In the genomic region with DNA sequence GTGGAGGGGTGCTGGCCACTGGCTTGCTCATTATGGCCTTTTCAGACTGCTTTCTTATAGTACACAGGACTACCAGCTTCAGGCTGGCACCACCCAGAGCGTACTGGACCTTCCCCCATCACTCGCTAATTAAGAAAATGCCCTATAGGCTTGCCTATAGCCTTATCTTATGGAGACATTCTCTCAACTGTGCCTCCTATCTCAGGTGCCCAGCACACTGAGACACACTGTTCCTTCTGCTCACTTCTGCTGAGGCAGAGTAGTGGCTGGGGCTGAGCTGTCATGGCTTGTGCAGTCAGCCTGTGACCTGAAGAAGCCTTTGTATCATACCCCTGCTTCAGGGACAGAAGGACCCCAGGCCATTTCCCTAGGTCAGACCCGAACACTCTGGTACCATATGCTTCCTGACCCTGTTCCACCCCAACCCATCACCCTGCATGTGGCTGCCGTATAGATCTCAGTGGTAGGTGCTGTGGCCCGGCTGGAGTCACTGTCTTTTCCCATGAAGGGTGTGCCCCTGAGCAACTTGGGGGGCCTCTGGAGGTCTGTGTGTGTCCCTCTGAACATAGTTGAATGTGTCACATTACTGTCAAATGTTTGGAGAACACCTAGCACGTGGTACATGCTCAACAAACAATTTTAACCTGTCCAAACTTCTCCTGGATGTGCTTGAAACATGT, we compare ENCODE assay signal across 28 mouse cellular contexts. TPM values are rescaled to one million over a fixed set of nuclear protein-coding genes. Genes with fewer than 3 reads are reported as not detected.
DNase-seq lines count a peak whose midpoint lies in the region; ATAC-seq and TF ChIP-seq lines count a peak whose summit lies in the region.
"Had no signal": no experiment of that assay in that cellular context is flagged by ENCODE, and none has a peak within 500 bp of the region (broad histone marks: within the 10 kb centered on the region; RNA-seq: fewer than 3 reads in every experiment).

No protein-coding gene starts in this region.

- no peak overlapping the region for H3K4me3 ChIP-seq in liver, embryonic 14.5 days (ENCODE audit: insufficient read depth in 1 of 2, low read depth in 2 of 2, low read length in 2 of 2)
- no peak overlapping the region for H3K4me3 ChIP-seq in hindbrain, embryonic 11.5 days (ENCODE audit: low read depth, low read length)
- H3K4me3 ChIP-seq: embryonic facial prominence, embryonic 10.5 days; embryonic facial prominence, embryonic 15.5 days; forebrain, embryonic 15.5 days; gastrocnemius, adult 2 months; hindbrain, embryonic 10.5 days had no signal

- ATAC-seq in erythroid progenitor cell, adult 5-6 weeks (replicated peaks; ENCODE audit: low FRiP score, poor library complexity, severe bottlenecking) = peak; percentile 91
- peak; percentile 89 for ATAC-seq in liver, embryonic 14.5 days (ENCODE audit: insufficient read depth)
- peak; percentile 89 for ATAC-seq in megakaryocyte-erythroid progenitor cell, adult 5-6 weeks (replicated peaks; ENCODE audit: low FRiP score, low TSS enrichment, poor library complexity, severe bottlenecking)
- no peak for ATAC-seq in hindbrain, embryonic 11.5 days (ENCODE audit: low FRiP score)
- ATAC-seq: forebrain, embryonic 15.5 days; Patski had no signal

- H3K36me3 ChIP-seq in liver, embryonic 14.5 days (replicated peaks; ENCODE audit: control insufficient read depth, insufficient read depth, low read depth) = no peaks in the 10 kb centered on the region
- H3K36me3 ChIP-seq in hindbrain, embryonic 11.5 days (ENCODE audit: control insufficient read depth, insufficient read depth, low read length) = no peaks in the 10 kb centered on the region
- H3K36me3 ChIP-seq: embryonic facial prominence, embryonic 10.5 days; embryonic facial prominence, embryonic 15.5 days; forebrain, embryonic 15.5 days; G1E; hindbrain, embryonic 10.5 days had no signal

- peak overlapping the region; percentile 15; the same call in 1 of the 2 replicates for H3K4me2 ChIP-seq in liver, embryonic 14.5 days (ENCODE audit: low read depth)
- no peak overlapping the region for H3K4me2 ChIP-seq in hindbrain, embryonic 11.5 days (replicated peaks; ENCODE audit: low read depth, low read length)
- H3K4me2 ChIP-seq: embryonic facial prominence, embryonic 15.5 days; forebrain, embryonic 15.5 days had no signal

- TF ChIP-seq CTCF in liver, embryonic 14.5 days (IDR thresholded peaks at IDR 0.05; ENCODE audit: low read depth) = no peak

- H3K27ac ChIP-seq in liver, embryonic 14.5 days = no peak overlapping the region
- H3K27ac ChIP-seq in hindbrain, embryonic 11.5 days (ENCODE audit: low read depth, low read length) = no peak overlapping the region
- H3K27ac ChIP-seq: embryonic facial prominence, embryonic 10.5 days; embryonic facial prominence, embryonic 15.5 days; forebrain, embryonic 15.5 days; gastrocnemius, adult 2 months; hindbrain, embryonic 10.5 days had no signal

- no peaks in the 10 kb centered on the region for H3K9me3 ChIP-seq in liver, embryonic 14.5 days (ENCODE audit: control insufficient read depth, low read length)
- no peaks in the 10 kb centered on the region for H3K9me3 ChIP-seq in hindbrain, embryonic 11.5 days (ENCODE audit: control insufficient read depth, low read length)
- H3K9me3 ChIP-seq: embryonic facial prominence, embryonic 10.5 days; embryonic facial prominence, embryonic 15.5 days; forebrain, embryonic 15.5 days had no signal

- no peaks in the 10 kb centered on the region for H3K27me3 ChIP-seq in liver, embryonic 14.5 days (ENCODE audit: control insufficient read depth, insufficient read depth, low read length)
- H3K27me3 ChIP-seq in hindbrain, embryonic 11.5 days (ENCODE audit: control insufficient read depth, insufficient read depth, low read length) = no peaks in the 10 kb centered on the region
- H3K27me3 ChIP-seq: embryonic facial prominence, embryonic 15.5 days; forebrain, embryonic 15.5 days had no signal

- 41% methylated on average over 6 of the region's 6 CpGs for WGBS in liver, embryonic 14.5 days (ENCODE audit: insufficient replicate concordance)
- whole genome bisulfite sequencing in hindbrain, embryonic 11.5 days = 73% methylated on average over 6 of the region's 6 CpGs

- peaks cover 0 to 4% of the 10 kb centered on the region in 2 experiments; a peak in 1 of 4 replicates for H3K4me1 ChIP-seq in liver, embryonic 14.5 days (replicated peaks; ENCODE audit: control insufficient read depth in 2 of 2, insufficient read depth in 2 of 2, low read length in 1 of 2)
- no peaks in the 10 kb centered on the region for H3K4me1 ChIP-seq in hindbrain, embryonic 11.5 days (replicated peaks; ENCODE audit: control insufficient read depth, insufficient read depth, low read length)
- H3K4me1 ChIP-seq: embryonic facial prominence, embryonic 10.5 days; embryonic facial prominence, embryonic 15.5 days had no signal

- peak; percentile 8 to 31 for DNase-seq in spleen, postnatal 10 days (ENCODE audit: low spot score in 2 of 2)
- DNase-seq in spleen, postnatal 4 days (ENCODE audit: low spot score in 2 of 2) = no peak
- peak; percentile 10 to 32 (median 20) for DNase-seq in liver, embryonic 14.5 days (ENCODE audit: low read depth in 3 of 3, low spot score in 3 of 3)
- DNase-seq in heart, adult 18-20 months = no peak
- DNase-seq in Muller cell, postnatal 12 days (ENCODE audit: inconsistent ontology term) = no peak
- DNase-seq in hindbrain, embryonic 11.5 days (ENCODE audit: low spot score) = no peak
- DNase-seq: adrenal gland, postnatal 10 days; cerebellum, adult 8-10 months; cerebellum, postnatal 25 days; gastrocnemius, adult 2 months; heart, postnatal 14 days; kidney, adult 18-20 months; kidney, postnatal 10 days; layer of hippocampus, adult 9-11 months; lung, postnatal 4 days; midbrain, embryonic 14.5 days; thymus, postnatal 4 days had no signal

- TF ChIP-seq EP300 in liver, embryonic 14.5 days (IDR thresholded peaks at IDR 0.05; ENCODE audit: low read depth) = peak; percentile 64

- no peak overlapping the region for H3K9ac ChIP-seq in liver, embryonic 14.5 days (replicated peaks)
- no peak overlapping the region for H3K9ac ChIP-seq in hindbrain, embryonic 11.5 days (ENCODE audit: low read depth, low read length)
- H3K9ac ChIP-seq: embryonic facial prominence, embryonic 15.5 days; forebrain, embryonic 15.5 days had no signal

RNA-seq across cellular contexts. Expression of gene Slc6a11, which starts 14.7 kb away (rescaled TPM):
- not detected in 2 replicates for total RNA-seq in erythroid progenitor cell, adult 5-6 weeks (2015; ENCODE audit: low replicate concordance)
- total RNA-seq in erythroid progenitor cell, adult 5-6 weeks (2017; ENCODE audit: low replicate concordance) = not detected in 2 replicates
- polyA plus RNA-seq in liver, embryonic 14.5 days (2012; rRNA removed) = 0.01 and 0.02 TPM in 2 replicates
- not detected in 2 replicates for polyA plus RNA-seq in liver, embryonic 14.5 days (2014; fragmentation: Nextera tagmentation; extraction: Ambion mirVana)
- total RNA-seq in megakaryocyte-erythroid progenitor cell, adult 5-6 weeks (2014; fragmentation: Nextera tagmentation) = not detected in 2 replicates
- total RNA-seq in megakaryocyte-erythroid progenitor cell, adult 5-6 weeks (2017) = not detected in 2 replicates
- not detected for total RNA-seq in heart, adult 18-20 months (2021)
- polyA plus RNA-seq in hindbrain, embryonic 11.5 days (2014; fragmentation: Nextera tagmentation; extraction: Ambion mirVana) = 0.73 and 0.91 TPM in 2 replicates
- total RNA-seq: heart, postnatal 14 days; liver, adult 2 months; monocyte, adult 5-6 weeks had no signal
- polyA plus RNA-seq: G1E; heart, embryonic 14.5 days; liver, adult 2 months; Patski had no signal

Comparison
In these comparisons a context has a peak if more than half of its experiments do, and no peak if none do; other contexts are left out.
1. DNase-seq: peak in spleen, postnatal 10 days (2 of 2) and liver, embryonic 14.5 days (3 of 3); none in spleen, postnatal 4 days (0 of 2), heart, adult 18-20 months (0 of 2), Muller cell, postnatal 12 days (single experiment) and hindbrain, embryonic 11.5 days (single experiment).